Mouse (Mus musculus) hindbrain, postnatal 0 days (tissue): ENCODE results near the gene Olfr485. TPM values are rescaled to one million over a fixed set of nuclear protein-coding genes. Genes with fewer than 3 reads are reported as not detected.
"Not testable (repeated sequence)": the region's sequence is repeated elsewhere in the genome, so short reads cannot be mapped to it uniquely, and the experiment has no call there.

ENCODE experiments used
- ATAC-seq: fragments of 200-750 bp; cut with Nextera tagmentation; 2 replicates; pipeline ENCODE4 v1.8.0; 2017; ENCODE audit warnings: mild to moderate bottlenecking, moderate TSS enrichment, moderate library complexity
- DNase-seq: peaks from one replicate; pipeline ENCODE4 v3.0.0-alpha.2; 2015; ENCODE audit warnings: low spot score
- H3K27ac ChIP-seq: fragments of 300-500 bp; sonication (generic); 2 replicates; pipeline ENCODE4 v1.5.1; 2014; ENCODE audit warnings: mild to moderate bottlenecking
- H3K27me3 ChIP-seq: fragments of 300-500 bp; sonication (generic); 2 replicates; pipeline ENCODE4 v1.6.1; 2014; ENCODE audit warnings: low read length, mixed read lengths; ENCODE audit not compliant: insufficient read depth
- H3K36me3 ChIP-seq: fragments of 300-500 bp; sonication (generic); 2 replicates; pipeline ENCODE4 v1.6.1; 2014; ENCODE audit warnings: low read length, mixed read lengths; ENCODE audit not compliant: insufficient read depth
- H3K4me1 ChIP-seq: fragments of 300-500 bp; sonication (generic); 2 replicates; pipeline ENCODE4 v1.6.1; 2014; ENCODE audit warnings: antibody characterized with exemption, low read length, mixed read lengths; ENCODE audit not compliant: insufficient read depth
- H3K4me2 ChIP-seq: fragments of 300-500 bp; sonication (generic); 2 replicates; pipeline ENCODE4 v1.6.1; 2014; ENCODE audit warnings: low read depth, mild to moderate bottlenecking, low read length, moderate library complexity, mixed read lengths
- H3K4me3 ChIP-seq: fragments of 300-500 bp; sonication (generic); 2 replicates; pipeline ENCODE4 v1.5.1; 2014; ENCODE audit warnings: low read length
- H3K9ac ChIP-seq: fragments of 300-500 bp; sonication (generic); replicated peaks from 2 replicates; pipeline ENCODE4 v1.6.1; 2014; ENCODE audit warnings: mild to moderate bottlenecking, low read length, moderate library complexity, mixed read lengths
- H3K9me3 ChIP-seq: fragments of 300-500 bp; sonication (generic); 2 replicates; pipeline ENCODE4 v1.6.1; 2016; ENCODE audit warnings: low read length, mixed read lengths
- CTCF ChIP-seq: IDR thresholded peaks from 2 replicates; pipeline ENCODE4 v1.5.1; 2016; ENCODE audit warnings: antibody characterized with exemption, control low read depth, low read depth
- whole genome bisulfite sequencing: fragments of 180-500 bp; shearing (Covaris S2); extraction: QIAGEN DNeasy Blood & Tissue Kit; methylation state at CpG from one replicate; pipeline ENCODE4 v1.1.7; 2014; 5-methylcytosine and 5-hydroxymethylcytosine counted together
- polyA plus RNA-seq: library from polyadenylated mRNA; unstranded; fragments of >200 nt; fragmentation: Nextera tagmentation; extraction: Ambion mirVana; gene quantifications from 2 replicates; pipeline ENCODE4 v1.2.1, GENCODE M21; 2015
- total RNA-seq: library from RNA; depleted of rRNA; stranded (reverse); fragments of >200 nt; gene quantifications from 2 replicates; pipeline ENCODE4 v1.2.3, GENCODE M21; 2014; rRNA removed

Olfr485 gene
- total RNA-seq (not detected in 2 replicates), polyA plus RNA-seq (not detected in 2 replicates)

GRCm38 (mm10) chr7:108159771-108160170 is at the start of gene Olfr485:
Olfr485 (minus strand) TSS chr7:108159871.
- Histone ChIP-seq H3K4me3 (no peak within 1 kb of the TSS), H3K36me3 (no peaks in the 10 kb centered on the region), H3K27me3 (no peaks in the 10 kb centered on the region), H3K9ac (no peak within 1 kb of the TSS), H3K27ac (no peak within 1 kb of the TSS), H3K9me3 (no peaks in the 10 kb centered on the region), H3K4me1 (no peaks in the 10 kb centered on the region), H3K4me2 (no peak within 1 kb of the TSS)
- no peak for TF ChIP-seq CTCF
- ATAC-seq: no peak
- no peak for DNase-seq

- H3K4me2 ChIP-seq: no peak overlapping the region
- H3K27me3 ChIP-seq: no peaks in the 10 kb centered on the region
- no peak for TF ChIP-seq CTCF
- no peak overlapping the region for H3K27ac ChIP-seq
- WGBS: 41% methylated on average over 6 of the region's 6 CpGs
- DNase-seq (no peak), ATAC-seq (no peak)
- no peak overlapping the region for H3K4me3 ChIP-seq
- H3K36me3 ChIP-seq: no peaks in the 10 kb centered on the region
- no peaks in the 10 kb centered on the region for H3K9me3 ChIP-seq
- H3K9ac ChIP-seq: no peak overlapping the region
- no peaks in the 10 kb centered on the region for H3K4me1 ChIP-seq
These were observed 37.3 kb upstream of the Olfr485 start for GRCm38 (mm10) chr7:108196938-108197337.

GRCm38 (mm10) chr7:108196337-108196736 is 36.7 kb upstream of the Olfr485 start:
- H3K9me3 ChIP-seq, DNase-seq, ATAC-seq, H3K4me2 ChIP-seq, H3K9ac ChIP-seq, H3K27ac ChIP-seq, H3K36me3 ChIP-seq, H3K4me1 ChIP-seq, H3K27me3 ChIP-seq, H3K4me3 ChIP-seq: not testable (repeated sequence)
- 57% methylated on average over 3 of the region's 3 CpGs for WGBS

- not testable (repeated sequence) for H3K27ac ChIP-seq, DNase-seq, H3K27me3 ChIP-seq, H3K9ac ChIP-seq, H3K9me3 ChIP-seq, H3K4me3 ChIP-seq, ATAC-seq, H3K4me1 ChIP-seq, H3K36me3 ChIP-seq, H3K4me2 ChIP-seq
- WGBS: 41% methylated on average over 1 of the region's 1 CpGs
These were observed 33.0 kb upstream of the Olfr485 start for GRCm38 (mm10) chr7:108192714-108193113.

- not testable (repeated sequence) for H3K9me3 ChIP-seq, H3K9ac ChIP-seq, H3K4me1 ChIP-seq, H3K27me3 ChIP-seq, ATAC-seq, H3K4me3 ChIP-seq, H3K36me3 ChIP-seq, H3K27ac ChIP-seq, H3K4me2 ChIP-seq, DNase-seq
- WGBS: 45% methylated on average over 2 of the region's 2 CpGs
These were observed 31.5 kb upstream of the Olfr485 start for GRCm38 (mm10) chr7:108191196-108191595.

GRCm38 (mm10) chr7:108185237-108185636 is 25.6 kb upstream of the Olfr485 start:
- DNase-seq, H3K36me3 ChIP-seq, ATAC-seq, H3K4me1 ChIP-seq, H3K9me3 ChIP-seq, H3K4me2 ChIP-seq, H3K27me3 ChIP-seq, H3K4me3 ChIP-seq, H3K27ac ChIP-seq, H3K9ac ChIP-seq: not testable (repeated sequence)
- WGBS: 89% methylated on average over 2 of the region's 2 CpGs

GRCm38 (mm10) chr7:108184401-108184800 is 24.7 kb upstream of the Olfr485 start:
- H3K4me3 ChIP-seq, H3K9ac ChIP-seq, H3K4me1 ChIP-seq, ATAC-seq, H3K4me2 ChIP-seq, H3K27me3 ChIP-seq, H3K27ac ChIP-seq, DNase-seq, H3K36me3 ChIP-seq, H3K9me3 ChIP-seq: not testable (repeated sequence)
- WGBS: 68% methylated on average over 3 of the region's 3 CpGs

GRCm38 (mm10) chr7:108172642-108173041 is 13.0 kb upstream of the Olfr485 start, which contains the start of gene Olfr486:
Olfr486 (minus strand) TSS chr7:108172742.
- not testable (repeated sequence) for H3K4me1 ChIP-seq, H3K36me3 ChIP-seq, H3K4me3 ChIP-seq, H3K27me3 ChIP-seq, ATAC-seq, H3K4me2 ChIP-seq, H3K27ac ChIP-seq, DNase-seq, H3K9ac ChIP-seq, H3K9me3 ChIP-seq
- 96% methylated on average over 1 of the region's 1 CpGs for WGBS
